Mouse (Mus musculus) neural tube, embryonic 12.5 days (tissue): Measurements from ENCODE around the gene Amz1. TPM values are rescaled to one million over a fixed set of nuclear protein-coding genes. Genes with fewer than 3 reads are reported as not detected.
A peak's percentile ranks its signal among the peaks of the same experiment; 100 is the strongest.

Experiments
- ATAC-seq: fragments of 200-750 bp; cut with Nextera tagmentation; 2 replicates; pipeline ENCODE4 v1.8.0; 2017; ENCODE audit warnings: low read depth, mild to moderate bottlenecking, moderate TSS enrichment, moderate library complexity; ENCODE audit not compliant: low FRiP score
- H3K27ac ChIP-seq: fragments of 300-500 bp; sonication (generic); 2 replicates; pipeline ENCODE4 v1.5.1; 2016
- H3K27me3 ChIP-seq: fragments of 300-500 bp; sonication (generic); replicated peaks from 2 replicates; pipeline ENCODE4 v1.6.1; 2016; ENCODE audit warnings: mild to moderate bottlenecking
- H3K36me3 ChIP-seq: fragments of 300-500 bp; sonication (generic); 2 replicates; pipeline ENCODE4 v1.6.1; 2016; ENCODE audit warnings: mild to moderate bottlenecking
- H3K4me1 ChIP-seq: fragments of 300-500 bp; sonication (generic); 2 replicates; pipeline ENCODE4 v1.6.1; 2016
- H3K4me2 ChIP-seq: fragments of 300-500 bp; sonication (generic); replicated peaks from 2 replicates; pipeline ENCODE4 v1.6.1; 2016; ENCODE audit warnings: mild to moderate bottlenecking
- H3K4me3 ChIP-seq: fragments of 300-500 bp; sonication (generic); 2 replicates; pipeline ENCODE4 v1.5.1; 2016
- H3K9ac ChIP-seq: fragments of 300-500 bp; sonication (generic); 2 replicates; pipeline ENCODE4 v1.6.1; 2016; ENCODE audit warnings: mild to moderate bottlenecking
- H3K9me3 ChIP-seq: fragments of 300-500 bp; sonication (generic); 2 replicates; pipeline ENCODE4 v1.6.1; 2016; ENCODE audit warnings: mild to moderate bottlenecking
- WGBS: fragments of 180-500 bp; shearing (Covaris S2); methylation state at CpG from one replicate; pipeline ENCODE4 v1.1.7; 2016; 5-methylcytosine and 5-hydroxymethylcytosine counted together
- polyA plus RNA-seq: library from polyadenylated mRNA; unstranded; fragments of >200 nt; fragmentation: Nextera tagmentation; extraction: Ambion mirVana; gene quantifications from 2 replicates; pipeline ENCODE4 v1.2.1, GENCODE M21; 2016

Gene Amz1
- polyA plus RNA-seq, 1 experiment from 2014 or later: 0.91 TPM

DNA sequence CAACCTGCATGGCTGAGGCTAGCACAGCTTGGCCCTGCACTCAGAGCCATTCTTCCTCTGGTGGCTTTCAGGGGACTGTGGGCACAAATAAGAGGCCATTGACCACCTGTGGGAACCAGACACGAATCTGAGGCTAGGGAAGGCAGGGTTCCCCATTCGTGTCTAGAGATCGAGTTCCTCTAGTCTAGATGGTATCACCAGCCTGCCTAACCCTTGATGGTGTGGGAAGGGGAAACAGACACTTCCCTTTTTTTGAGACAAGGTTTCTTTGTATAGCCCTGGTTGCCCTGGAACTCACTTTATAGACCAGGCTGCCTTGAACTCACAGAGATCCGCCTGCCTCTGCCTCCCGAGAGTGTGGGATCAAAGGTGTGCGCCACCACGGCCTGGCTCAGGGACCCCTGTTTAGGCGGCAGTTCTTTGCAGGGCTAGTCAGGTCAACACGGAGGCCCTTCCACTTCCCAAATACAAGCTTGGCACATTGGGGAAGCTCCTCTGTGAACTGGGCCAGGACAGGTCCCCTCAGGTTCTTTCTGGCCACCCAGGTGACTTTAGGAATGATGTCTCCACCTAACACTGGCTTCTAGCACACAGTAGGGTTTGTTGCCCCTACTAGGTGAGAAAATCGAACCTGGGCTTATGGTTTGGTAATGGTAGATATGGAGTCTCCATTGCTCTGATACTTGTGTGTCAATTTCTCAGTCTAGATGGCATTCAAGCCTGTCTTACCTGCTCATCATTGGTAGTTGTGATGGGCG lies 7.3 kb downstream of the Amz1 start:
- Histone ChIP-seq H3K27ac (no peak overlapping the region), H3K9me3 (0 out of 2 replicates have a peak, but pooled peaks cover 2% of the 10 kb centered on the region), H3K4me2 (no peak overlapping the region), H3K4me3 (no peak overlapping the region), H3K27me3 (peaks cover 18% of the 10 kb centered on the region), H3K36me3 (no peaks in the 10 kb centered on the region), H3K9ac (no peak overlapping the region), H3K4me1 (peaks cover 8% of the 10 kb centered on the region)
- no peak for ATAC-seq
- WGBS: 90% methylated on average over 11 of the region's 11 CpGs

GRCm38 (mm10) chr5:140732195-140732594 lies 8.3 kb downstream of the Amz1 start:
- WGBS: 67% methylated on average over 4 of the region's 4 CpGs
- H3K27ac ChIP-seq: no peak overlapping the region
- no peaks in the 10 kb centered on the region for H3K36me3 ChIP-seq
- peaks cover 8% of the 10 kb centered on the region for H3K4me1 ChIP-seq
- 0 out of 2 replicates have a peak, but pooled peaks cover 6% of the 10 kb centered on the region for H3K9me3 ChIP-seq
- H3K27me3 ChIP-seq: peaks cover 27% of the 10 kb centered on the region
- H3K4me3 ChIP-seq: no peak overlapping the region
- no peak overlapping the region for H3K9ac ChIP-seq
- ATAC-seq: no peak
- no peak overlapping the region for H3K4me2 ChIP-seq

- H3K9me3 ChIP-seq: 0 out of 2 replicates have a peak, but pooled peaks cover 6% of the 10 kb centered on the region
- H3K27me3 ChIP-seq: peaks cover 28% of the 10 kb centered on the region
- no peak overlapping the region for H3K27ac ChIP-seq
- no peak overlapping the region for H3K4me2 ChIP-seq
- peaks cover 8% of the 10 kb centered on the region for H3K4me1 ChIP-seq
- no peaks in the 10 kb centered on the region for H3K36me3 ChIP-seq
- ATAC-seq: no peak
- no peak overlapping the region for H3K4me3 ChIP-seq
- WGBS: 82% methylated on average over 3 of the region's 3 CpGs
- H3K9ac ChIP-seq: no peak overlapping the region
These were observed 9.4 kb downstream of the Amz1 start for GRCm38 (mm10) chr5:140733336-140733735.

DNA sequence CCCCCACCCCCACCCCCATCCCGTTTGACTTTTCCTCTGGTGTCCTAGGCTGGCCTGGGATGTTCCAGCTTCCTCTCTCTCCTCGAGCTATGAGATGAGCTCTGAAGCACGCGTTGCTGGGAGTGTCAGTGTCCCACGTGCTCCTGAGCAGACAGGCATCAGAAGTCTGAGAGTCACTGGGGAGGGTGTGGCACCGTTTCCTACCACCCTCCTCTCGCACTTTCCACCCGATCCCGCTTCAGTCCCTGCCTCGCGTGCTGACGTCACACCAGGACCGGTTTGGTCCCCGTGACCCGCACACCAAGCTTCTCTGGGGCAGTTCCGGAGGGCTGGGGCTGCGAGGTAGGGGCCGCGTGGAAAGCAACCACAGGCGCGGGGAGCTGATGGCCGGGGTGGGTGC lies 11.4 kb downstream of the Amz1 start:
- under 1% methylated on average over 22 of the region's 22 CpGs for WGBS

DNA sequence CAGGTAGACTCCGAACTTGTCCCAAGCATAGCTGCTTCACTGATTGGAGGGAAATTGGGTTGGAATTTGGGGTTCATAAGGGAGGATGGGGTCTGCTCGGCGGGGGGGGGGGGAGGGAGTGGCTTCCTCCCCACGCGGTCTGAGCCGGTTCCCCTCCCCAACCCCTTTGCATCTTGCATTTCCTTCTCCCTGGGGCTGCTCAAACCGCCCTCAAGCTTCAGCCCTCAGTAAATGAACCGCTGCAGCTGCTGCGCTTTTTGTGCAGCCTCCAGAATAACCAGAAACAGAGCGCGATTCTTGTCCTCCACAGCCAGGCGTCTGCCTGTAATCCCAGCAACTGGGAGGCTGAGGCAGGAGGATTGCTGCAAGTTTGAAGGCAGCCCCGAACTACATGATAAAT lies 12.2 kb downstream of the Amz1 start:
- Histone ChIP-seq H3K4me3 (no peak overlapping the region), H3K9me3 (0 out of 2 replicates have a peak, but pooled peaks cover 6% of the 10 kb centered on the region), H3K4me2 (peak overlapping the region; percentile 58; the same call in 1 of the 2 replicates), H3K27me3 (peaks cover 28% of the 10 kb centered on the region), H3K27ac (no peak overlapping the region), H3K9ac (no peak overlapping the region), H3K36me3 (no peaks in the 10 kb centered on the region), H3K4me1 (peaks cover 8% of the 10 kb centered on the region)
- WGBS: 23% methylated on average over 13 of the region's 13 CpGs
- no peak for ATAC-seq

More for the DNA sequence above, 11.4 kb downstream of the Amz1 start:
- Histone ChIP-seq H3K36me3 (no peaks in the 10 kb centered on the region), H3K4me1 (peaks cover 8% of the 10 kb centered on the region), H3K27me3 (peaks cover 28% of the 10 kb centered on the region), H3K9ac (peak overlapping the region; percentile 40; the same call in 1 of the 2 replicates), H3K4me3 (peak overlapping the region; percentile 26; the same call in 1 of the 2 replicates), H3K9me3 (0 out of 2 replicates have a peak, but pooled peaks cover 6% of the 10 kb centered on the region), H3K4me2 (peak overlapping the region; percentile 58), H3K27ac (no peak overlapping the region)
- ATAC-seq: peak; percentile 33; the same call in 1 of the 2 replicates

GRCm38 (mm10) chr5:140739813-140740212 lies 15.9 kb downstream of the Amz1 start:
- ATAC-seq: no peak
- H3K4me1 ChIP-seq: peaks cover 8% of the 10 kb centered on the region
- no peak overlapping the region for H3K9ac ChIP-seq
- peaks cover 25% of the 10 kb centered on the region for H3K27me3 ChIP-seq
- 0 out of 2 replicates have a peak, but pooled peaks cover 6% of the 10 kb centered on the region for H3K9me3 ChIP-seq
- H3K36me3 ChIP-seq: no peaks in the 10 kb centered on the region
- H3K4me2 ChIP-seq: no peak overlapping the region
- no peak overlapping the region for H3K27ac ChIP-seq
- 84% methylated on average over 12 of the region's 12 CpGs for WGBS
- H3K4me3 ChIP-seq: no peak overlapping the region

- Histone ChIP-seq H3K9me3 (0 out of 2 replicates have a peak, but pooled peaks cover 5% of the 10 kb centered on the region), H3K27ac (no peak overlapping the region), H3K27me3 (peaks cover 12% of the 10 kb centered on the region), H3K4me2 (no peak overlapping the region), H3K4me1 (no peaks in the 10 kb centered on the region; the same call in 1 of the 2 replicates), H3K9ac (no peak overlapping the region), H3K4me3 (no peak overlapping the region), H3K36me3 (no peaks in the 10 kb centered on the region)
- WGBS: 76% methylated on average over 11 of the region's 11 CpGs
- no peak for ATAC-seq
These were observed 17.1 kb downstream of the Amz1 start for GRCm38 (mm10) chr5:140741040-140741439.

DNA sequence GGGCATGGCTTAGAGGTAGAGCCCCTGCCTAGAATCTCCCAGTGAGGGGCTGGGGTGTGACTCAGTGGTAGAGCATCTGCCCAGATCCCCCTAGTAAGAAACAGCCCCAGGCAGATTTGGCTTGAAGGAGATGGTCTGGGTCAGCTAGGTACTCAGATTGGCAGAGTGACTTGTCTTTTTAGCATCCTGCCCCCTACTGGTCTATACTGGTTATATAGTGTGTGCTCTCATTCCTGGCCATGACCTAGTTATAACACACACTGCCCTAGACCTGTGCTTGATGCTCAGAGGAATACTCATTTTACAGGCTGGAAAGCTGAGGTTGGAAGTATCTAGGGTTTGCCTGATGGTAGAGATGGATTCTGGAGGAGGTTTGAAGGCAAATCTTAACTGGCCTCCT lies 17.9 kb downstream of the Amz1 start:
- ATAC-seq: no peak
- Histone ChIP-seq H3K36me3 (no peaks in the 10 kb centered on the region), H3K27ac (no peak overlapping the region), H3K4me1 (no peaks in the 10 kb centered on the region; the same call in 1 of the 2 replicates), H3K9ac (no peak overlapping the region), H3K4me3 (no peak overlapping the region), H3K27me3 (peaks cover 4% of the 10 kb centered on the region), H3K9me3 (no peaks in the 10 kb centered on the region), H3K4me2 (no peak overlapping the region)

- H3K4me2 ChIP-seq: no peak overlapping the region
- 32% methylated on average over 12 of the region's 12 CpGs for WGBS
- no peak overlapping the region for H3K9ac ChIP-seq
- peaks cover under 1% of the 10 kb centered on the region; the same call in 1 of the 2 replicates for H3K4me1 ChIP-seq
- H3K36me3 ChIP-seq: no peaks in the 10 kb centered on the region
- no peak for ATAC-seq
- no peak overlapping the region for H3K27ac ChIP-seq
- H3K27me3 ChIP-seq: no peaks in the 10 kb centered on the region
- H3K9me3 ChIP-seq: no peaks in the 10 kb centered on the region
- H3K4me3 ChIP-seq: no peak overlapping the region
These were observed 19.8 kb downstream of the Amz1 start for GRCm38 (mm10) chr5:140743706-140744131.

- Histone ChIP-seq H3K4me2 (no peak overlapping the region), H3K36me3 (no peaks in the 10 kb centered on the region), H3K9ac (no peak overlapping the region), H3K4me1 (peaks cover 3% of the 10 kb centered on the region; the same call in 1 of the 2 replicates), H3K9me3 (peaks cover 5% of the 10 kb centered on the region; the same call in 1 of the 2 replicates), H3K27ac (no peak overlapping the region), H3K4me3 (no peak overlapping the region), H3K27me3 (no peaks in the 10 kb centered on the region)
- ATAC-seq: no peak
- 89% methylated on average over 10 of the region's 10 CpGs for WGBS
These were observed 24.5 kb downstream of the Amz1 start for GRCm38 (mm10) chr5:140748425-140748824.

- ATAC-seq: peak; percentile 62
- H3K27ac ChIP-seq: no peak overlapping the region
- WGBS: 22% methylated on average over 12 of the region's 12 CpGs
These were observed 25.3 kb downstream of the Amz1 start for GRCm38 (mm10) chr5:140749062-140749875.

GRCm38 (mm10) chr5:140750925-140751324 lies 27.0 kb downstream of the Amz1 start:
- Histone ChIP-seq H3K9me3 (peaks cover 5% of the 10 kb centered on the region; the same call in 1 of the 2 replicates), H3K4me2 (no peak overlapping the region), H3K4me1 (0 out of 2 replicates have a peak, but pooled peaks cover 3% of the 10 kb centered on the region), H3K27ac (no peak overlapping the region), H3K36me3 (no peaks in the 10 kb centered on the region), H3K9ac (no peak overlapping the region), H3K4me3 (no peak overlapping the region), H3K27me3 (no peaks in the 10 kb centered on the region)
- 0% methylated on average over 1 of the region's 2 CpGs for WGBS
- ATAC-seq: no peak

More at GRCm38 (mm10) chr5:140749062-140749875, 25.3 kb downstream of the Amz1 start:
- H3K4me2 ChIP-seq: peak overlapping the region; percentile 43
- peak overlapping the region; percentile 39; the same call in 1 of the 2 replicates for H3K9ac ChIP-seq
- H3K36me3 ChIP-seq: no peaks in the 10 kb centered on the region
- H3K4me3 ChIP-seq: peak overlapping the region; percentile 23; the same call in 1 of the 2 replicates
- H3K4me1 ChIP-seq: 0 out of 2 replicates have a peak, but pooled peaks cover 3% of the 10 kb centered on the region
- H3K9me3 ChIP-seq: peaks cover 5% of the 10 kb centered on the region; the same call in 1 of the 2 replicates
- no peaks in the 10 kb centered on the region for H3K27me3 ChIP-seq
